Mouse (Mus musculus): ENCODE results near the gene Itprip. TPM values are rescaled to one million over a fixed set of nuclear protein-coding genes. Genes with fewer than 3 reads are reported as not detected.

Gene Itprip
- polyA plus RNA-seq, 1 experiment from 2014 or later: 21.4 TPM

- peak; percentile 49 for DNase-seq (ENCODE audit: low spot score)
- 24% methylated on average over 10 of the region's 10 CpGs for WGBS
- no peak overlapping the region for H3K27ac ChIP-seq (replicated peaks)
- no peaks in the 10 kb centered on the region for H3K36me3 ChIP-seq (replicated peaks)
- H3K4me3 ChIP-seq: no peak overlapping the region
- peaks cover 10% of the 10 kb centered on the region; the same call in 1 of the 2 replicates for H3K27me3 ChIP-seq (replicated peaks; ENCODE audit: low read depth, poor library complexity, severe bottlenecking)
- peaks cover 19% of the 10 kb centered on the region for H3K4me1 ChIP-seq
- no peaks in the 10 kb centered on the region for H3K9me3 ChIP-seq
Observed at GRCm38 (mm10) chr19:47871515-47871914, 47.6 kb downstream of the Itprip start.

- H3K27me3 ChIP-seq (replicated peaks; ENCODE audit: low read depth, poor library complexity, severe bottlenecking): peaks cover 10% of the 10 kb centered on the region; the same call in 1 of the 2 replicates
- no peaks in the 10 kb centered on the region for H3K36me3 ChIP-seq (replicated peaks)
- H3K4me1 ChIP-seq: peaks cover 18% of the 10 kb centered on the region
- WGBS: 77% methylated on average over 7 of the region's 7 CpGs
- DNase-seq (ENCODE audit: low spot score): no peak
- H3K4me3 ChIP-seq: no peak overlapping the region
- H3K27ac ChIP-seq (replicated peaks): no peak overlapping the region
- no peaks in the 10 kb centered on the region for H3K9me3 ChIP-seq
Observed at GRCm38 (mm10) chr19:47870102-47870666, 48.9 kb downstream of the Itprip start.

- peaks cover 10% of the 10 kb centered on the region; the same call in 1 of the 2 replicates for H3K27me3 ChIP-seq (replicated peaks; ENCODE audit: low read depth, poor library complexity, severe bottlenecking)
- H3K9me3 ChIP-seq: no peaks in the 10 kb centered on the region
- no peak overlapping the region for H3K4me3 ChIP-seq
- no peak overlapping the region for H3K27ac ChIP-seq (replicated peaks)
- DNase-seq (ENCODE audit: low spot score): no peak
- WGBS: 76% methylated on average over 3 of the region's 3 CpGs
- peaks cover 2% of the 10 kb centered on the region for H3K36me3 ChIP-seq (replicated peaks)
- H3K4me1 ChIP-seq: peaks cover 19% of the 10 kb centered on the region
Observed at GRCm38 (mm10) chr19:47869516-47869915, 49.6 kb downstream of the Itprip start.

- Histone ChIP-seq H3K36me3 (replicated peaks) (peaks cover 7% of the 10 kb centered on the region), H3K4me1 (peaks cover 19% of the 10 kb centered on the region), H3K27ac (replicated peaks) (no peak overlapping the region), H3K4me3 (no peak overlapping the region), H3K9me3 (no peaks in the 10 kb centered on the region), H3K27me3 (replicated peaks; ENCODE audit: low read depth, poor library complexity, severe bottlenecking) (peaks cover 10% of the 10 kb centered on the region; the same call in 1 of the 2 replicates)
- DNase-seq (ENCODE audit: low spot score): no peak
- 58% methylated on average over 4 of the region's 4 CpGs for WGBS
Observed at GRCm38 (mm10) chr19:47868951-47869350, 50.1 kb downstream of the Itprip start.

- H3K36me3 ChIP-seq (replicated peaks): peaks cover 20% of the 10 kb centered on the region
- DNase-seq (ENCODE audit: low spot score): no peak
- peaks cover 10% of the 10 kb centered on the region; the same call in 1 of the 2 replicates for H3K27me3 ChIP-seq (replicated peaks; ENCODE audit: low read depth, poor library complexity, severe bottlenecking)
- H3K9me3 ChIP-seq: no peaks in the 10 kb centered on the region
- 77% methylated on average over 4 of the region's 4 CpGs for WGBS
- H3K27ac ChIP-seq (replicated peaks): no peak overlapping the region
- H3K4me3 ChIP-seq: no peak overlapping the region
- H3K4me1 ChIP-seq: peaks cover 19% of the 10 kb centered on the region
Observed at GRCm38 (mm10) chr19:47867628-47868175, 51.4 kb downstream of the Itprip start.

GRCm38 (mm10) chr19:47865353-47865947, 53.6 kb downstream of the Itprip start, which contains the start of gene Gsto2:
Gsto2 (plus strand) TSS chr19:47865534.
- H3K27ac ChIP-seq (replicated peaks): peak within 1 kb of the TSS; percentile 96
- DNase-seq (ENCODE audit: low spot score): peak; percentile 98
- peaks cover 10% of the 10 kb centered on the region; the same call in 1 of the 2 replicates for H3K27me3 ChIP-seq (replicated peaks; ENCODE audit: low read depth, poor library complexity, severe bottlenecking)
- WGBS: under 1% methylated on average over 49 of the region's 49 CpGs
- H3K4me3 ChIP-seq: peak within 1 kb of the TSS; percentile 81
- H3K4me1 ChIP-seq: peaks cover 19% of the 10 kb centered on the region
- H3K36me3 ChIP-seq (replicated peaks): peaks cover 41% of the 10 kb centered on the region
- H3K9me3 ChIP-seq: no peaks in the 10 kb centered on the region

GRCm38 (mm10) chr19:47864721-47865120, 54.4 kb downstream of the Itprip start:
- no peak for DNase-seq (ENCODE audit: low spot score)
- Histone ChIP-seq H3K9me3 (no peaks in the 10 kb centered on the region), H3K4me3 (peak overlapping the region; percentile 81), H3K4me1 (peaks cover 19% of the 10 kb centered on the region), H3K27me3 (replicated peaks; ENCODE audit: low read depth, poor library complexity, severe bottlenecking) (peaks cover 5% of the 10 kb centered on the region; the same call in 1 of the 2 replicates), H3K27ac (replicated peaks) (peak overlapping the region; percentile 96), H3K36me3 (replicated peaks) (peaks cover 48% of the 10 kb centered on the region)
- 87% methylated on average over 7 of the region's 7 CpGs for WGBS

- Histone ChIP-seq H3K27ac (replicated peaks) (no peak overlapping the region), H3K27me3 (replicated peaks; ENCODE audit: low read depth, poor library complexity, severe bottlenecking) (no peaks in the 10 kb centered on the region), H3K4me3 (no peak overlapping the region), H3K4me1 (peaks cover 14% of the 10 kb centered on the region), H3K9me3 (no peaks in the 10 kb centered on the region), H3K36me3 (replicated peaks) (peaks cover 55% of the 10 kb centered on the region)
- no peak for DNase-seq (ENCODE audit: low spot score)
- 95% methylated on average over 9 of the region's 9 CpGs for WGBS
Observed at GRCm38 (mm10) chr19:47864051-47864450, 55.0 kb downstream of the Itprip start.

- 89% methylated on average over 3 of the region's 3 CpGs for WGBS
- Histone ChIP-seq H3K36me3 (replicated peaks) (peaks cover 70% of the 10 kb centered on the region), H3K9me3 (no peaks in the 10 kb centered on the region), H3K4me1 (peaks cover 8% of the 10 kb centered on the region), H3K27ac (replicated peaks) (no peak overlapping the region), H3K27me3 (replicated peaks; ENCODE audit: low read depth, poor library complexity, severe bottlenecking) (no peaks in the 10 kb centered on the region), H3K4me3 (no peak overlapping the region)
- no peak for DNase-seq (ENCODE audit: low spot score)
Observed at GRCm38 (mm10) chr19:47862581-47862980, 56.5 kb downstream of the Itprip start.

GRCm38 (mm10) chr19:47859180-47859579, 59.9 kb downstream of the Itprip start:
- peaks cover 68% of the 10 kb centered on the region for H3K36me3 ChIP-seq (replicated peaks)
- no peaks in the 10 kb centered on the region for H3K9me3 ChIP-seq
- no peak overlapping the region for H3K4me3 ChIP-seq
- H3K27me3 ChIP-seq (replicated peaks; ENCODE audit: low read depth, poor library complexity, severe bottlenecking): no peaks in the 10 kb centered on the region
- H3K4me1 ChIP-seq: peaks cover 24% of the 10 kb centered on the region
- WGBS: 91% methylated on average over 8 of the region's 8 CpGs
- no peak for DNase-seq (ENCODE audit: low spot score)
- H3K27ac ChIP-seq (replicated peaks): no peak overlapping the region

GRCm38 (mm10) chr19:47857957-47858942, 60.8 kb downstream of the Itprip start:
- no peak for DNase-seq (ENCODE audit: low spot score)
- 84% methylated on average over 18 of the region's 18 CpGs for WGBS
- Histone ChIP-seq H3K36me3 (replicated peaks) (peaks cover 58% of the 10 kb centered on the region), H3K4me1 (peaks cover 32% of the 10 kb centered on the region), H3K9me3 (no peaks in the 10 kb centered on the region), H3K4me3 (no peak overlapping the region), H3K27me3 (replicated peaks; ENCODE audit: low read depth, poor library complexity, severe bottlenecking) (no peaks in the 10 kb centered on the region), H3K27ac (replicated peaks) (no peak overlapping the region)
